Mouse (Mus musculus) liver, embryonic 14.5 days (tissue): ENCODE results near the gene F11.

Experiments
- CTCF ChIP-seq: IDR thresholded peaks from 2 replicates; pipeline ENCODE4 v1.5.1; 2016; ENCODE audit warnings: antibody characterized with exemption, low read depth, control low read depth
- EP300 ChIP-seq: IDR thresholded peaks from 2 replicates; pipeline ENCODE4 v1.6.1; 2016; ENCODE audit warnings: antibody characterized with exemption, low read depth

GRCm38 (mm10) chr8:45281630-45282029, 19.8 kb upstream of the F11 start:
- TF ChIP-seq CTCF, result no peak
- TF ChIP-seq EP300, result no peak
